Mouse (Mus musculus) megakaryocyte, embryonic 14.5 days (primary cell): ENCODE measurements around the gene Gpc3.

Experiments used
- FLI1 ChIP-seq: IDR thresholded peaks from 2 replicates; pipeline ENCODE4 v1.6.1; 2012; ENCODE audit warnings: low read length, inconsistent platforms, mixed read lengths
- GATA1 ChIP-seq: IDR thresholded peaks from 3 replicates; pipeline ENCODE4 v1.6.1; 2012; ENCODE audit warnings: mixed read lengths, low read length, inconsistent platforms, borderline replicate concordance

DNA sequence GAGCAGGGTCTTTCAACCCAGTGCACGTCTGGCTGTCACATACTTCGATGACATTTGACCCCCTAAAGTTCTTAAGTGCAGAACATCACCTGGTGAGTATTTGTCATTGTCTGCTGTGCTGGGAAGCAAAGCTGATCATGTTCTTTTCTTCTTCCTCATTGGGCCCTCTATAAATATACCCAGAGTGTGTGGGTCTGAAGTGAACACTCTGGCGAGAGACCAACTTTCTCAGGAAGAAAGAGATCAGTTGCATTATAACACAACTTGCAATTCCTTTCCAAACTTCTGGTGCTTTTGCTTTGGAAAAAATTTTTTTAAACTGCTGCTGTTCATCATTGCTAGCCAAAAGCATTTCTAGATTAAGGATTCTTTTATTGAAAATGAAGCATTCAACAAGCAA, 269.7 kb downstream of the Gpc3 start:
- TF ChIP-seq GATA1 (no peak), FLI1 (no peak)
